Mouse (Mus musculus): Measurements from ENCODE around the gene Gm44805. TPM values are rescaled to one million over a fixed set of nuclear protein-coding genes. Genes with fewer than 3 reads are reported as not detected.

Gm44805 gene
- polyA plus RNA-seq (2015; fragmentation: Nextera tagmentation; extraction: Ambion mirVana) = not detected in 2 replicates

DNA sequence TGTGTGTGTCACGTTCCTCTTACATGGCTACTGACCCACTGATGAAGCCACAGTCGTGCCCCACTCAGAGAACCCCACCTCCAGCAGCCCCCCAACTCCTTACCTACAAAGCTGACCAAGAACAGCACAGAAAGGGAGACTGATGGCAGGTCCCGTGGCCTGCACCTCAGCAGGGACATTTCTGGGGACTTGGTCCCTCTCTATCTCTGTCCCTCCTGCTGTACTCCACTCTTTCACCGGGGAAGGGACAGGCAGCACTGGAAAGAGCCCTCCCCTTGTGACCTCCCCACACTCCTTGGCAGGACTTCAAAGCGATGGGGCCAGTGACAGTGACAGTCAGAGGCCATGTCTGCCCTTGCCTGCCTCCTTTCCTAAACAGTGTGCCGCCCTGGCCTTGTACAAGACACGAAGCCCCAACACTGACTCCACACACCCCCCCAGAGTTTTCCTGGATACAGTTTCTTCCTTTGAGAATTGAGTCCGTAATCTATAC is at the start of gene Gm44805, which contains the start of gene Apoc4:
Gm44805 (minus strand) TSS at position 222 of the 493 bp plus-strand sequence.
Apoc4 (minus strand) TSS at position 278 of the 493 bp plus-strand sequence.
- no peak for ATAC-seq (ENCODE audit: low read depth)
- no peaks in the 10 kb centered on the region for H3K9me3 ChIP-seq (ENCODE audit: control insufficient read depth, low read length)
- H3K27ac ChIP-seq (ENCODE audit: low read length) = 0 out of 2 replicates have a peak within 1 kb of the TSS, but pooled peaks have one; percentile 34
- peak within 1 kb of the TSS; percentile 28; the same call in 1 of the 2 replicates for H3K9ac ChIP-seq (ENCODE audit: low read length)
- H3K4me1 ChIP-seq (replicated peaks; ENCODE audit: control insufficient read depth, insufficient read depth, low read length) = peaks cover 4% of the 10 kb centered on the region
- 55% methylated on average over 8 of the region's 8 CpGs for WGBS
- no peak within 1 kb of the TSS for H3K4me3 ChIP-seq (ENCODE audit: low read length)
- H3K4me2 ChIP-seq (ENCODE audit: low read depth, low read length) = no peak within 1 kb of the TSS
- no peaks in the 10 kb centered on the region for H3K27me3 ChIP-seq (ENCODE audit: control insufficient read depth, insufficient read depth, low read depth, low read length)
- no peaks in the 10 kb centered on the region for H3K36me3 ChIP-seq (ENCODE audit: control insufficient read depth, insufficient read depth, low read length)

DNA sequence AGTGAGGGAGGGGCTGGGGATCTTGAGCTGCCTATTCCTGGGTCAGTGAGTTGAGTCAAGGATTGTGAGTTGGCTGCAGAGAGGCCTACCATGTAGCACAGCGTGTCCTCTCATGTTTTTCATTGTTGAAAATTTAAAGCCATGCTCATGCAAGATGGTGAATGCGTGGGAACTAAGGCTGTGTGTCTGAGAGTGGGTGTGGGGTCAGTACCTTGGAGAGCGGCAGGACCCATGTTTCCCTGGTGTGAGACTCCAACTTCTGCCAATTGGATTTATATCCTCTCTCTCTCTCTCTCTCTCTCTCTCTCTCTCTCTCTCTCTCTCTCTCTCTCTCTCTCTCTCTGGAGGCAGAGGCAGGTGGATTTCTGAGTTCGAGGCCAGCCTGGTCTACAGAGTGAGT is 45.3 kb upstream of the Gm44805 start:
- no peak overlapping the region for H3K4me3 ChIP-seq (ENCODE audit: low read length)
- peaks cover 4% of the 10 kb centered on the region; the same call in 1 of the 2 replicates for H3K9me3 ChIP-seq (ENCODE audit: control insufficient read depth, low read length)
- no peak overlapping the region for H3K4me2 ChIP-seq (ENCODE audit: low read depth, low read length)
- peaks cover 70% of the 10 kb centered on the region for H3K36me3 ChIP-seq (ENCODE audit: control insufficient read depth, insufficient read depth, low read length)
- no peaks in the 10 kb centered on the region; the same call in 1 of the 2 replicates for H3K4me1 ChIP-seq (replicated peaks; ENCODE audit: control insufficient read depth, insufficient read depth, low read length)
- 89% methylated on average over 4 of the region's 4 CpGs for WGBS
- no peak overlapping the region for H3K9ac ChIP-seq (ENCODE audit: low read length)
- H3K27me3 ChIP-seq (ENCODE audit: control insufficient read depth, insufficient read depth, low read depth, low read length) = no peaks in the 10 kb centered on the region
- H3K27ac ChIP-seq (ENCODE audit: low read length) = no peak overlapping the region
- no peak for ATAC-seq (ENCODE audit: low read depth)

DNA sequence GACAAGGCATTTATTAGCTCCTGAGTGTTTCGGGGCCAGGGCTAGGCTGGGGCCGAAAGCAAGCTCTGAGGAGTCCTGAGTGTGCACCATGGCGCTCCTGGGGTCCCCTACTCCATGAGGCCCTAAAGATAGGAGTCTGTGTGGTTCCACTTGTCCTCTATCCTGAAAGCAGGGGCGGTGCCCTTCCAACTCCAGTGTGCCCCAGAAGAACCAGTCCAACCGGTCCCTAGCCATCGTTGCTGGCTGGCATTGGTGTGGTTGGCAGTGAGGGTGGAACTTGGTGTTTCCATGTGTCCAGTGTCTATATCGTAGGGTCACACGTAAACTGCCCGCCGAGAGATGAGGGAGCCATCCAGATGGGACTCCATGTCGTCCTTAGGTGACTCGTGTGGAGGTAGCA is 42.9 kb upstream of the Gm44805 start:
- no peaks in the 10 kb centered on the region for H3K27me3 ChIP-seq (ENCODE audit: control insufficient read depth, insufficient read depth, low read depth, low read length)
- H3K9me3 ChIP-seq (ENCODE audit: control insufficient read depth, low read length) = peaks cover 12% of the 10 kb centered on the region; the same call in 1 of the 2 replicates
- no peak overlapping the region for H3K4me2 ChIP-seq (ENCODE audit: low read depth, low read length)
- H3K4me3 ChIP-seq (ENCODE audit: low read length) = no peak overlapping the region
- H3K9ac ChIP-seq (ENCODE audit: low read length) = no peak overlapping the region
- H3K4me1 ChIP-seq (replicated peaks; ENCODE audit: control insufficient read depth, insufficient read depth, low read length) = no peaks in the 10 kb centered on the region; the same call in 1 of the 2 replicates
- 86% methylated on average over 12 of the region's 12 CpGs for WGBS
- peaks cover 69% of the 10 kb centered on the region for H3K36me3 ChIP-seq (ENCODE audit: control insufficient read depth, insufficient read depth, low read length)
- ATAC-seq (ENCODE audit: low read depth) = peak; percentile 36; the same call in 1 of the 2 replicates
- 0 out of 2 replicates have a peak overlapping the region, but pooled peaks have one; percentile 9 for H3K27ac ChIP-seq (ENCODE audit: low read length)

- Histone ChIP-seq H3K9ac (ENCODE audit: low read length) (no peak overlapping the region), H3K27ac (ENCODE audit: low read length) (peak overlapping the region; percentile 54; the same call in 1 of the 2 replicates), H3K36me3 (ENCODE audit: control insufficient read depth, insufficient read depth, low read length) (peaks cover 63% of the 10 kb centered on the region), H3K4me1 (replicated peaks; ENCODE audit: control insufficient read depth, insufficient read depth, low read length) (no peaks in the 10 kb centered on the region; the same call in 1 of the 2 replicates), H3K27me3 (ENCODE audit: control insufficient read depth, insufficient read depth, low read depth, low read length) (no peaks in the 10 kb centered on the region), H3K9me3 (ENCODE audit: control insufficient read depth, low read length) (peaks cover 12% of the 10 kb centered on the region; the same call in 1 of the 2 replicates), H3K4me3 (ENCODE audit: low read length) (no peak overlapping the region), H3K4me2 (ENCODE audit: low read depth, low read length) (no peak overlapping the region)
- WGBS = 83% methylated on average over 6 of the region's 6 CpGs
- peak; percentile 57 for ATAC-seq (ENCODE audit: low read depth)
Observed at GRCm38 (mm10) chr7:19722754-19723195, 41.6 kb upstream of the Gm44805 start.

- H3K27me3 ChIP-seq (ENCODE audit: control insufficient read depth, insufficient read depth, low read depth, low read length) = no peaks in the 10 kb centered on the region
- no peak overlapping the region for H3K4me2 ChIP-seq (ENCODE audit: low read depth, low read length)
- peaks cover 12% of the 10 kb centered on the region; the same call in 1 of the 2 replicates for H3K9me3 ChIP-seq (ENCODE audit: control insufficient read depth, low read length)
- no peak overlapping the region for H3K27ac ChIP-seq (ENCODE audit: low read length)
- H3K4me3 ChIP-seq (ENCODE audit: low read length) = no peak overlapping the region
- peaks cover 12% of the 10 kb centered on the region for H3K4me1 ChIP-seq (replicated peaks; ENCODE audit: control insufficient read depth, insufficient read depth, low read length)
- ATAC-seq (ENCODE audit: low read depth) = no peak
- peaks cover 39% of the 10 kb centered on the region for H3K36me3 ChIP-seq (ENCODE audit: control insufficient read depth, insufficient read depth, low read length)
- H3K9ac ChIP-seq (ENCODE audit: low read length) = no peak overlapping the region
- 94% methylated on average over 4 of the region's 4 CpGs for WGBS
Observed at GRCm38 (mm10) chr7:19719200-19719599, 38.0 kb upstream of the Gm44805 start.

DNA sequence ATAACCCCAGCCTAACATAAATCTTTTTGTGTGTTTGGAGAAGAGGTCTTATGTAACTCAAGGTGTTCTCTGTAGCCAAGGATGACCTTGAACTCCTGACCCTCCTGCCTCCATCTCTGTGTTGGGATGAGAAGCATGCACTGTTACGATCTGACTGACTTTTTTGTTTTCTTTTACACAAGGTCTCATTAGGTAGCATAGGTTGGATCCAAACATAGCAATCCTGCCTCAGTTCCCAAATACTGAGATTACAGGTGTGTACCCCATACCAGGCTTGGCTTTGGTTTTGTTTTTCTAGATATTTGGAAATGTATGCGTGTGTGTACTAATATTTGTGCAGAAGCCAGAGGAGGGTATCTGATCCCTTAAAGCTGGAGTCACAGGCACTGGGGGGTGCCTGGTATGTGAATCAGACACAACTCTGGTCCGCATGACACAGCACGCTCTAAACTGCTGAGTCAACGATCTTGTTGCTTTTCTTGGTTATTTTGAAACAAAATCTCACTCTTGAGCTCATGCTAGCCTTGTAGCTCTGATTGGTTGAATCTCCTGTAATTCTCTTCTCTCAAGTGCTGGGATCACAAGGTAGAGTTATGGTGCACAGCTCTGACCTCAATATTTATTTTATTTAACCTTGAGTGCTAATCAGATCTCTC is 37.2 kb upstream of the Gm44805 start:
- 92% methylated on average over 5 of the region's 5 CpGs for WGBS

GRCm38 (mm10) chr7:19717346-19717745 is 36.1 kb upstream of the Gm44805 start:
- ATAC-seq (ENCODE audit: low read depth) = no peak
- Histone ChIP-seq H3K9ac (ENCODE audit: low read length) (no peak overlapping the region), H3K4me3 (ENCODE audit: low read length) (no peak overlapping the region), H3K27me3 (ENCODE audit: control insufficient read depth, insufficient read depth, low read depth, low read length) (no peaks in the 10 kb centered on the region), H3K4me2 (ENCODE audit: low read depth, low read length) (no peak overlapping the region), H3K9me3 (ENCODE audit: control insufficient read depth, low read length) (peaks cover 12% of the 10 kb centered on the region; the same call in 1 of the 2 replicates), H3K36me3 (ENCODE audit: control insufficient read depth, insufficient read depth, low read length) (peaks cover 30% of the 10 kb centered on the region), H3K4me1 (replicated peaks; ENCODE audit: control insufficient read depth, insufficient read depth, low read length) (peaks cover 16% of the 10 kb centered on the region), H3K27ac (ENCODE audit: low read length) (no peak overlapping the region)
- WGBS = 89% methylated on average over 4 of the region's 4 CpGs

More for the DNA sequence above, 37.2 kb upstream of the Gm44805 start:
- H3K4me2 ChIP-seq (ENCODE audit: low read depth, low read length) = no peak overlapping the region
- H3K4me1 ChIP-seq (replicated peaks; ENCODE audit: control insufficient read depth, insufficient read depth, low read length) = peaks cover 16% of the 10 kb centered on the region
- peaks cover 36% of the 10 kb centered on the region for H3K36me3 ChIP-seq (ENCODE audit: control insufficient read depth, insufficient read depth, low read length)
- no peak overlapping the region for H3K4me3 ChIP-seq (ENCODE audit: low read length)
- H3K27me3 ChIP-seq (ENCODE audit: control insufficient read depth, insufficient read depth, low read depth, low read length) = no peaks in the 10 kb centered on the region
- H3K9me3 ChIP-seq (ENCODE audit: control insufficient read depth, low read length) = peaks cover 12% of the 10 kb centered on the region; the same call in 1 of the 2 replicates
- no peak overlapping the region for H3K27ac ChIP-seq (ENCODE audit: low read length)
- no peak for ATAC-seq (ENCODE audit: low read depth)
- H3K9ac ChIP-seq (ENCODE audit: low read length) = no peak overlapping the region

DNA sequence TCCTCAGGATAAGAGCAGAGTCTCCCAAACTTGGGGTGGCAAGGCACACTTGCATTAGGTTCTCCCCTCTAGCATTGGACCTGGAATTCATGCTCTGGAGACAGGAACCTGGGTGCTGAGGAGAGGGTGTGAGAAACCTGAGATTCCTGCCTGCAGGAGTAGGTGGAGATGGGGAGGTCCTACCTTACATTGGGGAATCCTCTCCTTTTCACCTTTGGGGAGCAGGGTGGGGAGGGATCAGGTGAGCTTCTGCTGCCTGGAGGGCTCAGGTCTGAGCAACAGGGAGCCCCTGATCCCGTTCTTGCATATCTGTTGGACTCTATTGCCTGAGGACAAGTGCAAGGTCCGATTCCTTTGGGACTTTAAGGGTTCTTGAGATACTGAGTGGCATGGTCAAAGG is 35.6 kb upstream of the Gm44805 start:
- H3K4me1 ChIP-seq (replicated peaks; ENCODE audit: control insufficient read depth, insufficient read depth, low read length) = peaks cover 16% of the 10 kb centered on the region
- H3K36me3 ChIP-seq (ENCODE audit: control insufficient read depth, insufficient read depth, low read length) = peaks cover 30% of the 10 kb centered on the region
- H3K9ac ChIP-seq (ENCODE audit: low read length) = no peak overlapping the region
- no peak overlapping the region for H3K27ac ChIP-seq (ENCODE audit: low read length)
- H3K4me3 ChIP-seq (ENCODE audit: low read length) = no peak overlapping the region
- H3K4me2 ChIP-seq (ENCODE audit: low read depth, low read length) = no peak overlapping the region
- H3K27me3 ChIP-seq (ENCODE audit: control insufficient read depth, insufficient read depth, low read depth, low read length) = no peaks in the 10 kb centered on the region
- H3K9me3 ChIP-seq (ENCODE audit: control insufficient read depth, low read length) = peaks cover 11% of the 10 kb centered on the region; the same call in 1 of the 2 replicates
- no peak for ATAC-seq (ENCODE audit: low read depth)
- WGBS = 77% methylated on average over 2 of the region's 2 CpGs

- Histone ChIP-seq H3K36me3 (ENCODE audit: control insufficient read depth, insufficient read depth, low read length) (peaks cover 29% of the 10 kb centered on the region), H3K9me3 (ENCODE audit: control insufficient read depth, low read length) (peaks cover 6% of the 10 kb centered on the region; the same call in 1 of the 2 replicates), H3K27ac (ENCODE audit: low read length) (peak overlapping the region; percentile 73), H3K27me3 (ENCODE audit: control insufficient read depth, insufficient read depth, low read depth, low read length) (no peaks in the 10 kb centered on the region), H3K4me3 (ENCODE audit: low read length) (peak overlapping the region; percentile 37), H3K4me1 (replicated peaks; ENCODE audit: control insufficient read depth, insufficient read depth, low read length) (peaks cover 16% of the 10 kb centered on the region), H3K4me2 (ENCODE audit: low read depth, low read length) (peak overlapping the region; percentile 59), H3K9ac (ENCODE audit: low read length) (peak overlapping the region; percentile 20)
- ATAC-seq (ENCODE audit: low read depth) = no peak
- 5% methylated on average over 18 of the region's 18 CpGs for WGBS
Observed at GRCm38 (mm10) chr7:19716055-19716682, 34.9 kb upstream of the Gm44805 start.
